Mouse (Mus musculus) limb, embryonic 11.5 days (tissue): Measurements from ENCODE around the gene Ppp5c. TPM values are rescaled to one million over a fixed set of nuclear protein-coding genes. Genes with fewer than 3 reads are reported as not detected.
A peak's percentile ranks its signal among the peaks of the same experiment; 100 is the strongest.

Experiments used
- ATAC-seq: fragments of 200-750 bp; cut with Nextera tagmentation; 2 replicates; pipeline ENCODE4 v1.8.0; 2017; ENCODE audit warnings: low read depth; ENCODE audit not compliant: insufficient number of reproducible peaks, low FRiP score, low TSS enrichment
- DNase-seq: peaks from one replicate; pipeline ENCODE4 v3.0.0-alpha.2; 2015; ENCODE audit warnings: low spot score
- H3K27ac ChIP-seq: fragments of 300-500 bp; sonication (generic); replicated peaks from 2 replicates; pipeline ENCODE4 v1.5.1; 2014; ENCODE audit warnings: low read depth, mild to moderate bottlenecking, low read length
- H3K27me3 ChIP-seq: fragments of 300-500 bp; sonication (generic); 2 replicates; pipeline ENCODE4 v1.6.1; 2014; ENCODE audit warnings: mild to moderate bottlenecking, low read length, mixed read lengths; ENCODE audit not compliant: control insufficient read depth, insufficient read depth
- H3K36me3 ChIP-seq: fragments of 300-500 bp; sonication (generic); 2 replicates; pipeline ENCODE4 v1.6.1; 2014; ENCODE audit warnings: mild to moderate bottlenecking, low read length, moderate library complexity, mixed read lengths; ENCODE audit not compliant: control insufficient read depth, insufficient read depth
- H3K4me1 ChIP-seq: fragments of 300-500 bp; sonication (generic); 2 replicates; pipeline ENCODE4 v1.6.1; 2014; ENCODE audit warnings: low read length, mixed read lengths; ENCODE audit not compliant: control insufficient read depth, insufficient read depth
- H3K4me2 ChIP-seq: fragments of 300-500 bp; sonication (generic); 2 replicates; pipeline ENCODE4 v1.6.1; 2014; ENCODE audit warnings: low read depth, mild to moderate bottlenecking, moderate library complexity; ENCODE audit not compliant: severe bottlenecking
- H3K4me3 ChIP-seq: fragments of 300-500 bp; sonication (generic); 2 replicates; pipeline ENCODE4 v1.5.1; 2014; ENCODE audit warnings: low read depth, low read length
- H3K9ac ChIP-seq: fragments of 300-500 bp; sonication (generic); 2 replicates; pipeline ENCODE4 v1.6.1; 2014; ENCODE audit warnings: mild to moderate bottlenecking, low read length
- H3K9me3 ChIP-seq: fragments of 300-500 bp; sonication (generic); 2 replicates; pipeline ENCODE4 v1.6.1; 2016; ENCODE audit warnings: low read length; ENCODE audit not compliant: control insufficient read depth
- WGBS: fragments of 180-500 bp; shearing (Covaris S2); extraction: QIAGEN DNeasy Blood & Tissue Kit; methylation state at CpG from one replicate; pipeline ENCODE4 v1.1.7; 2014; 5-methylcytosine and 5-hydroxymethylcytosine counted together
- polyA plus RNA-seq: library from polyadenylated mRNA; unstranded; fragments of >200 nt; fragmentation: Nextera tagmentation; extraction: Ambion mirVana; gene quantifications from 2 replicates; pipeline ENCODE4 v1.2.1, GENCODE M21; 2014

The Ppp5c gene
- polyA plus RNA-seq, 1 experiment from 2014 or later = 140 TPM

DNA sequence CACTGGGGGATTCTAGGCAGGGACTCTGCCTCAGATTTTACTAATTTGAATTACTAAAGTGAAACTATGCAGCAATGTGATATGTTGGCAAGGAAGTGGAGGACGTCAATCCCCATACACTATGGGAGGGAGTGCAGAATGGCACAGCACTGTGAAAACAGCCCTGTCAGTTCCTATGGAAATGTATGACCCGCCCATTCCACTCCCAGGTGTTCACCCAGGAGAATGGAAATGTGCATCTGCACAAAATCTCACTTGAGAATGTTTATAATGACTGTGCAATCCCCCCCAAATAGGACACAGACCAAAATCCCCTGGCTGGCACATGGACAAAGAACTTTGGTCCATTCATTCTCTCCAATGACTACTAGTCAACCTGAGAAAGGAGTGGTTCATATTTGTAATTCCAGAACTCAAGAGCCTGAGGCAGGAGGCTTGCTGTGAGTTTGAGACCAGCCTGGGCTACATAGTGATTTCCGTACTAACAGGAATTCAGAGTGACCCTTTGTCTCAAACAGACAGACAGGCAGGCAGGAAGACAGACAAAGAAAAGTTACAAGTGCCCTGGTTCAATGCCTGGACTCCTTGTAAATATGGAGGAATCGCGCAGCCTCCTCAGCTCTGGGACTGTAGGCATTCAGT, 19.4 kb upstream of the Ppp5c start:
- DNase-seq = no peak
- no peak for ATAC-seq
- H3K9me3 ChIP-seq = no peaks in the 10 kb centered on the region
- no peak overlapping the region for H3K4me3 ChIP-seq
- no peak overlapping the region for H3K27ac ChIP-seq
- H3K36me3 ChIP-seq = peaks cover 6% of the 10 kb centered on the region
- no peak overlapping the region for H3K4me2 ChIP-seq
- no peaks in the 10 kb centered on the region for H3K27me3 ChIP-seq
- WGBS = 88% methylated on average over 5 of the region's 5 CpGs
- no peak overlapping the region for H3K9ac ChIP-seq
- H3K4me1 ChIP-seq = no peaks in the 10 kb centered on the region

DNA sequence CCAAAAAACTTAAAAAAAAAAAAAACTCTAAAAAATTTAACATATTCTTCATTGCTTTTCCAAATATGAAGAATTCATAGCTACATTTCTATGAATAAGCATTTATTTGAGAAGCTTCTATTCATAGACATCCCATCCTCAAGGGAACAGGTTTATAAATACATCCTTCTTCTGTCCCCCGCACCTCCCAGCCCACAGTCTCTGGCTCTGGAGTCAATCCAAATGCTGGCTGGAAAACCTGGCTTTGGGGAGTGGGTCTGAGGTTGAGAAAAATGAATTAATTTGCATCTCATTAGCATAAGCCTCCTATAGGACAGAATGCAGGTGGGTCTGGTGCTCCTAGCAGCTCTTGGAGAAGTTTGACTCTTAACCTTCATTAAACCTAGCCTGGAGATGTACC, 18.0 kb upstream of the Ppp5c start:
- peaks cover 8% of the 10 kb centered on the region for H3K36me3 ChIP-seq
- ATAC-seq (no peak), DNase-seq (no peak)
- no peak overlapping the region for H3K27ac ChIP-seq
- no peaks in the 10 kb centered on the region for H3K9me3 ChIP-seq
- H3K4me1 ChIP-seq = no peaks in the 10 kb centered on the region
- no peak overlapping the region for H3K4me3 ChIP-seq
- 100% methylated on average over 1 of the region's 1 CpGs for WGBS
- no peak overlapping the region for H3K4me2 ChIP-seq
- H3K27me3 ChIP-seq = no peaks in the 10 kb centered on the region
- H3K9ac ChIP-seq = no peak overlapping the region

DNA sequence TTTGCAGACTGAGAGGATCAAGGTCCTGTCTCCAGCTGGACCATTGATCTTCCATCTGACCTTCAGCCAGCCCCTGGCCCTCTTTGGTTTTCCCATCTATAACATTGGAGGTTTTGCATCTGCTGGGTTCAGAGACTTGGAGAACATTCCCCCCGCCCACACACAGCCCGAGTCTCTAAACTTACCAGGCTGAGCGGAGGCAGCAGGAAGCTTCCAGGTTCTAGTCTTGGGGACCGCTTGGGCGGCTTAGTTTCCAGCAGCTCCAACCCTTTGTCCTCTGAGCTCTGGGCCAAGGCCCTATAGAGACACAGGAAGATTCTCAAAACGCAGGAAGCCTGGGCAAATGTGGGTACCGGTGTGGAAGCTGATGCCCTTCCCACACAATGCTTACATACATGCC, 11.6 kb upstream of the Ppp5c start:
- Histone ChIP-seq H3K4me3 (no peak overlapping the region), H3K4me2 (no peak overlapping the region), H3K27me3 (no peaks in the 10 kb centered on the region), H3K9ac (no peak overlapping the region), H3K27ac (no peak overlapping the region), H3K4me1 (no peaks in the 10 kb centered on the region), H3K36me3 (peaks cover 27% of the 10 kb centered on the region), H3K9me3 (no peaks in the 10 kb centered on the region)
- 92% methylated on average over 7 of the region's 7 CpGs for WGBS
- no peak for DNase-seq
- no peak for ATAC-seq

DNA sequence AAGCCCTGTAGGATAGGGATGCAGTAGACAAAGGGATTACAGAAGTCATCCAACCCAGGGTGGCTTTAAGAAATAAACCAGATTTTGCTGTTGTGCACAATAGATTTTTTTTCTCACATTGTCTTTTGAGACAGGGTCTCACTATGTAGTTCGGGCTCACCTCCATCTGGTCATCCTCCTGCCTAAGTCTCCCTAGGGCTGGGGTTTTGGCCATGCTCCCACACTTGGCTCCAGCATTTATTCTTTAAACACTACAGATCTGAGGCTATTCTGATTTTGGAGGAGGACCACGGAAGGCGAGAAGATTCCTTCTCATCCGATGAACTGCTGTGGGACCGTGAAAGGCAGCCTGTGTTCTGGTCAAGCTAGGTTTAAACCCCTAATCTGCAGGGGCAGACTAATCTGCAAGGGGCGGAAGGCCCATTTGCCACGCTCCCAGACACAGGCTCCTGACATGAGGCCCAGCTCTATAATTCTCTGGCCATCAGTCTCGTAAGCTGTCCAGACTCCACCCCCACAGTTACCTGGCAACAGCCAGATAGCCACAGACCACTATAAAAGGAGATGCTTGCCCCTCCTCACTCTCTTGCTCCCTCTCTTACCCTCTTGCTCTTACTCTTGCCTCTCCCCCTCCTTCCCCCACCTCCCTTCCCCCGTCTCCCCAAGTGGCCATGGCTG, 10.4 kb upstream of the Ppp5c start:
- no peaks in the 10 kb centered on the region for H3K9me3 ChIP-seq
- no peaks in the 10 kb centered on the region for H3K27me3 ChIP-seq
- peaks cover 21% of the 10 kb centered on the region for H3K36me3 ChIP-seq
- no peaks in the 10 kb centered on the region for H3K4me1 ChIP-seq
- WGBS = 52% methylated on average over 9 of the region's 9 CpGs
- H3K4me3 ChIP-seq = no peak overlapping the region
- ATAC-seq = no peak
- H3K27ac ChIP-seq = no peak overlapping the region
- H3K9ac ChIP-seq = no peak overlapping the region
- H3K4me2 ChIP-seq = no peak overlapping the region
- DNase-seq = no peak

DNA sequence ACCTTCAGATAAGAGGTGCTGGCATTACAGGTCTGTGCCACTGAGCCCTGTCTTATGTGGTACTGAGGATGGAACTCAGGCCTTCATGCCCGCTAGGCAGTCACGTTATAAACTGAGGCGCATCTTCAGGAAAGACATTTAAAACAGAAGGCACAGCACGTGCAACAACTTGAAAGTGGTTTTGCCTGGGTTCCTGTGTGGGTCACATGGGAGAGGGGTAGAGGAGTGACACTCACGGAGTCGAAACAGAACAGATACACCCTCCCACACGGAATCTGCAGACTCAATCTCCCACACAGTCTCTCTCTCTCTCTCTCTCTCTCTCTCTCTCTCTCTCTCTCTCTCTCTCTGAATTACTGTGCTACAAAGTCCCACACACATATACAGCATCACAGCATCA, 2.5 kb upstream of the Ppp5c start:
- Histone ChIP-seq H3K9me3 (no peaks in the 10 kb centered on the region), H3K27ac (no peak overlapping the region), H3K4me3 (no peak overlapping the region), H3K9ac (no peak overlapping the region), H3K27me3 (no peaks in the 10 kb centered on the region), H3K4me2 (no peak overlapping the region), H3K4me1 (peaks cover 13% of the 10 kb centered on the region), H3K36me3 (no peaks in the 10 kb centered on the region; the same call in 1 of the 2 replicates)
- DNase-seq = no peak
- no peak for ATAC-seq
- 80% methylated on average over 7 of the region's 7 CpGs for WGBS

DNA sequence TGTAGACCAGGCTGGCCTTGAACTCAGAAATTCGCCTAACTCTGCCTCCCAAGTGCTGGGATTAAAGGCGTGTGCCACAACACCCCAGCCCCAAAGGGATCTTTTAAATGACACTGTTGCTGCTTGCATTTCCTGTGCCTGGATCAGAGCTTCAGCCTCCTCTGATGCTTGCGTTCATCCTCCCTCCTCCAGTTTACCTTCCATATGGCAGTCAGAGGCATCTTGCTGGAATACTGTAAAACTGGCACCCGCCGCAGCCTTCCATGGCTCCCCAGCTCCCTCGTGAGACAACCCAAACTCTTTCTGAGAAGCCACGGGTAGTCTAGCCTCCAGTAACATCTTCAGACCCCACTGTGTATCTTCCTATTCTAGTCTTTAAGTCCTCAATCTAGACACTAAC, 1.2 kb upstream of the Ppp5c start:
- H3K4me3 ChIP-seq = no peak overlapping the region
- 69% methylated on average over 7 of the region's 7 CpGs for WGBS
- H3K27ac ChIP-seq = no peak overlapping the region
- no peak overlapping the region for H3K9ac ChIP-seq
- H3K4me1 ChIP-seq = peaks cover 20% of the 10 kb centered on the region
- no peaks in the 10 kb centered on the region for H3K27me3 ChIP-seq
- DNase-seq (no peak), ATAC-seq (no peak)
- no peaks in the 10 kb centered on the region; the same call in 1 of the 2 replicates for H3K36me3 ChIP-seq
- no peaks in the 10 kb centered on the region for H3K9me3 ChIP-seq
- H3K4me2 ChIP-seq = no peak overlapping the region

DNA sequence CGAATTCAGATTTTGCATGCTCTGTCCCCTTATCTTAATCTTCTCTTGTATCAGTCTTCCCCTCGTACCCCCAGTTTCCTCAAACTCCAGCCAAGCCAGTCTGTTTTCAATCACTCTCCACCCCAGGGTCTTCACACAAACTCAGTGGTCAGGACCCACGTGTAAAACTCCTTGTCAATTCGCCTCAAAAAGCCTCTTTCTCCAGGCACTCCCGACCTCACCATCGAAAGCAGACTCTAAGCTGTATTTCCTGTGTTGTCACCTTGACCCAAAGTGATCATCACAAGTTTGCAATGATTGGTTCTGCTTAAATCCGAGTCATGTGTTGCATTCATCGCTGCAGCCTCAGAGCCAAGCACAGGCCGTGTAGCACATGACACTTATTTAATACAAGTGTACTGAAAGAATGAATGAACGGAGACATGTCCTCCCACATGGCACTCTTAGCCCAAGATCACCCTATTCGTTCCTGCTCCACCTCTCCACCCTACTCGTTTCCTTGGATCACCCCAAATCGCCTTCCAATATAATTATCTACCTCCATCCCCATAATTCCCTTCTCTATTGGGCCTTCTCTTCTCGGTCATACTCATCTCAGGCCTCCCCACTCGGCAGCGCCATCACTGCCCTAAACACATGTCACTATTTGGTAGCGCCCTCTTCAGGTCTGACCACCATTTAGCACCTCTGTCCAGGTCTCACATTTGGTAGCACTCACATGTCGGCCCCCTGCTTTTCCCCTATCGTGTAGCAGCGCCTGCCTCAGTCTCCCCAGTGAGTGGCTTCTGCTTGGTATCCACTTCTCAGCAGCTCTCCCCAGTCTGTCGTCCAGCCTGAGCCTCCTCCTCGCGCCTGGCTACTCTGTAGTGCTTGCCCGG, 775 bp downstream of the Ppp5c start:
- Histone ChIP-seq H3K27me3 (no peaks in the 10 kb centered on the region), H3K9ac (peak overlapping the region; percentile 50), H3K9me3 (no peaks in the 10 kb centered on the region), H3K27ac (no peak overlapping the region), H3K36me3 (peaks cover 8% of the 10 kb centered on the region), H3K4me3 (peak overlapping the region; percentile 46), H3K4me2 (peak overlapping the region; percentile 71), H3K4me1 (peaks cover 21% of the 10 kb centered on the region)
- DNase-seq (peak; percentile 76), ATAC-seq (no peak; the same call in 1 of the 2 replicates)
- 5% methylated on average over 24 of the region's 24 CpGs for WGBS

DNA sequence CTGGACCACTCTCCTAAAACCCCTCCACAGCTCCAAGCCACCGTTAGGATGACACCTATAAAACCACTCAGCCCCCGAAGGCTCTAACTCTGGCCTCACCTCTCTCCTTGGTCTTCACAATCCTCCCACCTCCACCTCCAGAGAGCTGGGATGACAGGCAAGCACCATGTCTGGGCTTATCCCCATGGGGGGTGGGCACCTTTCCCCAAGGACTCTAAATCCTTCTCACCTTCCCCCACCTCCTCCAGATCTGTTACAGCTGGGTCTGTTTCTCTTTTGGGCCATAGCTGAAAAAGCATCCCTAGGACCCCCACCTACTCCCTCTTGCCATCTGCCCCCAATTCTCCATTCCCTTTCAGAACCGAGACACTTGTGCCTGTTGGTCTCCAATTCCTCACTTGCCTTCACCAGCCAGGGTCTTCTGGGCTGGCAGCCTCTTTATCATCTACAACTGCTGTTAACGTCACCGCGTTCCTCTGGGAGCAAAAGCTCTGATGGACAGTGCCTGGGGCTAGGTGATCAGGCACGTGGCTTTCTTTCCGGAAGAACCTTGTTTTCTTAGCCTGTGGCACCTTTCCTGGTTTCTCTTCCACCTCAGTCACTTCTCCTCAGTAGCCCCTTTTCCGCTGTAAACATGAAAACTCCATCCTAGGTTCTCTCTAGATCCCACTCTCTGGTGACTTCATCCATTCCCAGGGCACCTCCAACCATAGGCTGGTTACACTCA, 1.7 kb downstream of the Ppp5c start:
- H3K27me3 ChIP-seq = no peaks in the 10 kb centered on the region
- no peak overlapping the region for H3K4me3 ChIP-seq
- WGBS = 74% methylated on average over 9 of the region's 9 CpGs
- ATAC-seq (no peak), DNase-seq (no peak)
- no peak overlapping the region for H3K27ac ChIP-seq
- H3K4me1 ChIP-seq = peaks cover 21% of the 10 kb centered on the region
- no peaks in the 10 kb centered on the region for H3K9me3 ChIP-seq
- peaks cover 12% of the 10 kb centered on the region for H3K36me3 ChIP-seq
- H3K9ac ChIP-seq = no peak overlapping the region
- peak overlapping the region; percentile 71 for H3K4me2 ChIP-seq
